Mouse (Mus musculus): ENCODE data around the gene Slc13a4. TPM values are rescaled to one million over a fixed set of nuclear protein-coding genes. Genes with fewer than 3 reads are reported as not detected.

The Slc13a4 gene
- polyA plus RNA-seq, 1 experiment from 2014 or later: 0.20 TPM

DNA sequence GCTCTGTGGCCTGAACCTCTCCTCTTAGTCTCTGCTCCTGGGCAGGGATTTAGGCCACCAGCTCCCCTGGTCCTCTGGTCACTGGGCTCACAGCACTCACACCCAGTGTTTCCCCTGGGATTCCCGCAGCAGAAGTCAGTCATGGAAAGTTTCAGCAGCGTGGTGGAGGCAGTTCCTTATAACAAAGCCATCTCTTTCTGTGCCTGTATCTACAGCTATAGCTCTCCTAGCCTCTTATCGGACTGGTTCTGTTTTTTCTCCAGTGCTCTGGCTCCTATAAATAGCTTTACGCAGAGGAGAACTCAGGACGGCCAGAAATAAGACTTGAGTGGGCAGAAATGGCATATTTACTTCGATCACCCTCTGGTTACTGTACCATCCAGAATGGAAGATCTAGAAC, 9.6 kb downstream of the Slc13a4 start:
- no peaks in the 10 kb centered on the region for H3K36me3 ChIP-seq
- no peak for ATAC-seq (ENCODE audit: insufficient number of reproducible peaks, low FRiP score, low TSS enrichment, low read depth)

DNA sequence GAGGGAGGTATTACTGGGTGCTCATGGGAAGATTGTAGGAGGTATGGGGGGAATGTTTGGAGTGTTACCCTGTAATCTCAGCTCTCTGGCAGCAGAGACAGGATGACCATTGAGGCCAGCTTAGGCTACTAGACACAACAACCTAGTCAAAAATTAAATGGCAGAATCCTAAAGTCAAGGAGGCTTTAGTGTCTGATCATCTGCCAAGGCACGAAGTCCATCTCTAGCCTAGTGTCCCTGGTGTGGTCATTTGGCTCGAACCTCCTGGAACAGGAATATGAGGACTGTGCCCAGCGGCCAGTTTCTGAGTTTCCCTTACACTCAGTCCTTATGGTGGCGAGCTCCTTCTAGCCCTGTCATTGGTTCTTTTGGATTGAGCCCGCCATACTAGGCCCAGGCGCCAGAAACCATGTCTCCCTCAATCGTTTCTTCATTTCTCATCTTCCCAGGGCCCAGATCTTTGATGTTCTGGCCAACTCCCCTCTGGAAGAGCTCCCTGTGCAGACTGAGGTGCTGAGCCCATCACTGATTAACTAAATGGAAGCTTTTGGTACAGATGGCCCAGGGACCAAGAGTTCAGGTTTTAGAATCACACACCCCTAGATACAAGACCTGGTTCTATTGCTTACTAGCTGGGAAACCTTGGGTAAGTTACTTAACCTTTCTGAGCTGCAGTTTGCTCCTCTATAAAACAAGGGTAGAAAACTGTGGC, 10.3 kb downstream of the Slc13a4 start:
- Histone ChIP-seq H3K27me3 (no peaks in the 10 kb centered on the region), H3K4me1 (0 out of 2 replicates have a peak, but pooled peaks cover 9% of the 10 kb centered on the region), H3K9me3 (no peaks in the 10 kb centered on the region), H3K36me3 (no peaks in the 10 kb centered on the region), H3K4me2 (no peak overlapping the region), H3K9ac (no peak overlapping the region), H3K27ac (no peak overlapping the region), H3K4me3 (no peak overlapping the region)
- ATAC-seq (ENCODE audit: insufficient number of reproducible peaks, low FRiP score, low TSS enrichment, low read depth): no peak
- WGBS: 90% methylated on average over 7 of the region's 7 CpGs

More for the DNA sequence above, 9.6 kb downstream of the Slc13a4 start:
- 65% methylated on average over 6 of the region's 6 CpGs for WGBS
- H3K27me3 ChIP-seq: no peaks in the 10 kb centered on the region
- H3K4me3 ChIP-seq: no peak overlapping the region
- H3K9me3 ChIP-seq: no peaks in the 10 kb centered on the region
- H3K9ac ChIP-seq: no peak overlapping the region
- H3K4me1 ChIP-seq: 0 out of 2 replicates have a peak, but pooled peaks cover 9% of the 10 kb centered on the region
- H3K27ac ChIP-seq: no peak overlapping the region
- H3K4me2 ChIP-seq: no peak overlapping the region

DNA sequence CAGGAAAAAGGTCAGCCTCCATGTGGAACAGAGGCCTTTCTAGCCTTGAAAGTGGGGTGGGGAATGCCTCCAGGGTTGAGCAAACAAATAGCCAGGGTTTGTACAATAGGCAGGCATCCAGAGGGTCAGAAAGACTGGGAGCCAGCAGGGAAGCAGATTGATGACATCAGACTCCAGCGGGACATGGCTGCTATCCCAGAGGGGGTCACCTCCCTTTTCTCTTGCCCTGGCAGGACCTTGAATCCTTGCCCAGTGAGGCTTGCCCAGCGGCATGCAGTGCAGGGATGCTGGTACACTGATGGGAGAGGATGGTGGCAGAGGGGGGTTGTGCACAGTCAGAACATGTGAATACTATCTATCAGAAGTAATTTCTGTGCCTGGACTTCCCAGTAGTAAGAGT, 10.9 kb downstream of the Slc13a4 start:
- Histone ChIP-seq H3K4me2 (no peak overlapping the region), H3K4me3 (no peak overlapping the region), H3K4me1 (0 out of 2 replicates have a peak, but pooled peaks cover 9% of the 10 kb centered on the region), H3K27ac (no peak overlapping the region), H3K9me3 (no peaks in the 10 kb centered on the region), H3K27me3 (no peaks in the 10 kb centered on the region), H3K36me3 (no peaks in the 10 kb centered on the region), H3K9ac (no peak overlapping the region)
- no peak for ATAC-seq (ENCODE audit: insufficient number of reproducible peaks, low FRiP score, low TSS enrichment, low read depth)
- WGBS: 82% methylated on average over 2 of the region's 2 CpGs

DNA sequence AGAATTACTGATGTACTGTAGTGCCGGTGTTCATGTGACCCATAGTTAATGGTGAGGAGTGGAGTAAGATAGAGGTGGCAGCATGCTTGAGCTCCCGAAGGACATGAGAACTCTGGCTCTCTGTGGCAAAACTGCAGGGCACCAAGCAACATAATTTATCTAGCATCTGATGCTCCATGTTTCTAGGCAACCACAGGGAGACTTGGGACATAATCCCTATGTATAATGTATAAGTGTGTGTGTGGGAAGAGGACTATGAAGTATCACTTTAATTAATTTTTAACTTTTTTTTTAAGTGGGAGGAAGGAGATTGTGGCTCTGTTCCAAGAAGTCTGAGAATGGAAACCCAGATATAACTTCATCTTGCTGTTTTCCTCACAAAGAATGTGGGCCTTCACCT, 13.0 kb downstream of the Slc13a4 start:
- Histone ChIP-seq H3K27ac (no peak overlapping the region), H3K4me2 (no peak overlapping the region), H3K4me3 (no peak overlapping the region), H3K9ac (no peak overlapping the region), H3K9me3 (no peaks in the 10 kb centered on the region), H3K36me3 (no peaks in the 10 kb centered on the region), H3K27me3 (no peaks in the 10 kb centered on the region), H3K4me1 (0 out of 2 replicates have a peak, but pooled peaks cover 9% of the 10 kb centered on the region)
- 86% methylated on average over 2 of the region's 2 CpGs for whole genome bisulfite sequencing
- ATAC-seq (ENCODE audit: insufficient number of reproducible peaks, low FRiP score, low TSS enrichment, low read depth): no peak

DNA sequence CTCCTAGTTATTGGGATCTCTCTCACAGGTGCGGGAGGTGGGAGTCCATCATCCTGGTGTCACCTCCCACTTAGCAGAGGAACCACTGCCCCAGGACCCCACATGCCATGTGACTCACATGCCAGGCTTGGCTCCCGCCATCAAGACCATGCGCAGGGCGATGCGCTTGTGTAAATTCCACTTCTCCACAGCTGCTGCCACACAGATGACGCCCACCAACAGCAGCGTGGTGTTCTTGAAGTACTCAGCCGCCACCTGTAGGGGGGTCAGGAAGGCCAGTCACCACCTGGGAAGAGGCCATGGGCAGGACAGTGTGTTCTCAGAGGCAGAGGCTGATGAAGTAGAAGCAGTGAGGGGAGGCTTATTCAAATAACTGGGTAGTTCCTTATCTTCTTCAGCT, 18.3 kb downstream of the Slc13a4 start:
- no peak overlapping the region for H3K4me3 ChIP-seq
- H3K27ac ChIP-seq: no peak overlapping the region
- H3K4me1 ChIP-seq: peaks cover 18% of the 10 kb centered on the region
- H3K9me3 ChIP-seq: no peaks in the 10 kb centered on the region
- 86% methylated on average over 8 of the region's 8 CpGs for WGBS
- no peak overlapping the region for H3K4me2 ChIP-seq
- no peaks in the 10 kb centered on the region for H3K27me3 ChIP-seq
- H3K9ac ChIP-seq: no peak overlapping the region
- no peak for ATAC-seq (ENCODE audit: insufficient number of reproducible peaks, low FRiP score, low TSS enrichment, low read depth)
- H3K36me3 ChIP-seq: no peaks in the 10 kb centered on the region

DNA sequence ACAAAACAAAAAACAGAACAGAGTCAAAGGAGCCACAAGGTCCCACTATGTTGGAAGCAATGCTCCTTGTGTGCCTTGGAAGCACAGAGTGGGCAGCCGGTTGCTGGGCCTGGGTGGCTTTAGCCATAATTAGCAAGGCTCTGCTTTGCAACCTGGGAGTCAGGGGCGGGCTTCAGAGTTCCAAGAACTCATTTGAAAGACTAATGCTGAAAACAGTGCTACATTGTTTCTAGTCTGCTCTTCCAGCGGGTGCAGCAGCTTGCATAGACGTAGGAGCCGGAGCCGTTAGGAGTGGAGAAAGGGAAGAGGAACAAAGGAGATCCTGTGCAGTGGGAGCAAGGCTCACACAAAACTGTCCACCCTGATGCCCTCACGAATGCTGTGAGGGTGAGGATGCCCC, 19.0 kb downstream of the Slc13a4 start:
- H3K9ac ChIP-seq: no peak overlapping the region
- ATAC-seq (ENCODE audit: insufficient number of reproducible peaks, low FRiP score, low TSS enrichment, low read depth): no peak
- 0 out of 2 replicates have a peak overlapping the region, but pooled peaks have one; percentile 43 for H3K27ac ChIP-seq
- H3K36me3 ChIP-seq: no peaks in the 10 kb centered on the region
- WGBS: 53% methylated on average over 7 of the region's 7 CpGs
- peaks cover 18% of the 10 kb centered on the region for H3K4me1 ChIP-seq
- H3K27me3 ChIP-seq: no peaks in the 10 kb centered on the region
- no peak overlapping the region for H3K4me2 ChIP-seq
- no peaks in the 10 kb centered on the region for H3K9me3 ChIP-seq
- no peak overlapping the region for H3K4me3 ChIP-seq

DNA sequence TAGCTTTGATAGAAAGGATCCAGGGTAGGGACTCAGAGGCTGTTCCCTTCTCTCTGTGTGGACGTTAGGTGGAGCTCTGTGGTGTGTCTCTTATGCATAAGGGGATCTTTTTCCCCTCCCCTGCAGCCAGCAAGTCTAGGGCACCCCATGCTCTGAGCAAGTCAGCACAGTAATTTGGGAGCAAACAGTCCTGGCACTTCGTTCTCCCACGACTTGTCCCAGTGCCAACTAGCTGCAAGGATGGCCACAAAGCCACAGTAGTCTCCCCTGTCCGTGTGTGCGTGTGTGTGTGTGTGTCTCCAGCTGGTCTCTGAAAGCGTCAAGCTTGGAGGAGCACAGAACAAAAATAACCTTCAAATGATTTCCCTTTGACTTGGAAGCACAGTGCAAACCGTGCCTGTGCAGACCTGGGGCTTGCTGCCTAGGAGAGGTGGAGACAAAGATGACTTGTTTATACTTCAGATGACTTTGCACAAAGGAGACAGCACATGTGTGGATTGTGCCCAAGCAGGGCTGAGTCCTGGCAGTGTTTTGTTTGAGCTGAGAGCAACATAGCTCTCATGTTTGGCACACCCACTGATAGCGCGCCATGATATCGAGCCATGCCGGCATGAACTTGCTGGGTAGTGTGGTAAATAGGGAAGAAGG, 19.7 kb downstream of the Slc13a4 start:
- Histone ChIP-seq H3K27ac (peak overlapping the region; percentile 43; the same call in 1 of the 2 replicates), H3K9ac (no peak overlapping the region), H3K4me2 (no peak overlapping the region), H3K27me3 (no peaks in the 10 kb centered on the region), H3K9me3 (no peaks in the 10 kb centered on the region), H3K36me3 (no peaks in the 10 kb centered on the region), H3K4me1 (peaks cover 18% of the 10 kb centered on the region), H3K4me3 (no peak overlapping the region)
- 0 out of 2 replicates have a peak, but pooled peaks have one; percentile 30 for ATAC-seq (ENCODE audit: insufficient number of reproducible peaks, low FRiP score, low TSS enrichment, low read depth)
- 64% methylated on average over 11 of the region's 11 CpGs for WGBS

DNA sequence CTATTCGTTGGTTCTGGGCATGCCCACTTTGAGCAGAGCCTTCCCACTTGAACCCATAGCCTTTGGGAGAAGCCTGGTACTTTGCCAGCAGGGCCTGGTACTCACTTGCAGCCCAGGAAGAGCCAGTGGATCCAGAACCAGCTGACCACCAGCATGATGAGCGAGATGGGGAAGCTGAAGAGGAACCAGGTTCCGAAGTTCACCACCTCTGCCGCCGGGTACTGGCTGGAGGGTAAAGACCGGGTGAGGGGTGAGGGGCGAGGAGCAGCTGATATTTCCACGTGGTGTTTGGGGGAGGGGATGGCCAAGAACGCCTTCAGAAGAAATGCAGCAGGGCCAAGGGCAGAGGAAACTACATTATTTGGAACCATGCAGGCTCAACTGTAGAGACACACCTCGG, 28.6 kb downstream of the Slc13a4 start:
- 81% methylated on average over 10 of the region's 10 CpGs for WGBS
- Histone ChIP-seq H3K9me3 (no peaks in the 10 kb centered on the region), H3K9ac (no peak overlapping the region), H3K27ac (no peak overlapping the region), H3K27me3 (no peaks in the 10 kb centered on the region), H3K4me1 (no peaks in the 10 kb centered on the region), H3K36me3 (no peaks in the 10 kb centered on the region), H3K4me2 (no peak overlapping the region), H3K4me3 (no peak overlapping the region)
- ATAC-seq (ENCODE audit: insufficient number of reproducible peaks, low FRiP score, low TSS enrichment, low read depth): no peak

DNA sequence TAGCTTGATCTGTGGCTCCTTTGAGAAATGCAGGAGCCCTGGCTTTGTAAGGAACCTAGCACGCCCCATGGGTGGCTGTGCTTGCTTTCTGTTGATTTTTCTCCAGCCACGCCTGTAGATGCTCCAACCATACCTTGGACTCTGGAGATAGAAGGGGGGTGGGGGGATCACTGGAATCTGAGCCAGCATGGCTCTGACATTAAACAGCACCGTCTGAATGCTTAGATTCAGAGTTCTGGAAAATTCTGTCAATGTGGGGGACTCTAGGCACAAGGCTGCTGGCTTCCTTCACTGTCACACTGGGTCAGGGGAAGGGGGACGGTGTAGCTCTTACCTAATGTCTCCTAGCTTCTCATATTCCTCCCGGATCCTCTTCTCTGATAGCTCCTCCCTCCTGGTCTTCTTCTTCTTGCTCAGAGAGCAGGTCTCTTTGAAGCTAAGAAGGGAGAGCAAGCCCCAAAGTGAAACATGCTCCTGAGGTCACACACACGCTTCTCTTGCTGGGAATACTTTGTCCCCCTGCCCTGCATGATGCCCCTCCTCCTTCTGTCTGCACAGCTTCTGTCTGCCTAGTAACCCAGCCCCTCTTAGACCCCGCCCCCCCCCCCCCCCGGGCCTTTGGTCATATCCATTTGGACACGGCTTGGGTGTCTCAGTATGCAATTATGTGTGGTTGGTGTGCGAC, 29.9 kb downstream of the Slc13a4 start:
- H3K27ac ChIP-seq: no peak overlapping the region
- no peaks in the 10 kb centered on the region for H3K27me3 ChIP-seq
- no peak overlapping the region for H3K4me3 ChIP-seq
- H3K9me3 ChIP-seq: no peaks in the 10 kb centered on the region
- H3K36me3 ChIP-seq: no peaks in the 10 kb centered on the region
- H3K9ac ChIP-seq: no peak overlapping the region
- no peak for ATAC-seq (ENCODE audit: insufficient number of reproducible peaks, low FRiP score, low TSS enrichment, low read depth)
- WGBS: 52% methylated on average over 10 of the region's 10 CpGs
- no peaks in the 10 kb centered on the region; the same call in 1 of the 2 replicates for H3K4me1 ChIP-seq
- no peak overlapping the region for H3K4me2 ChIP-seq

DNA sequence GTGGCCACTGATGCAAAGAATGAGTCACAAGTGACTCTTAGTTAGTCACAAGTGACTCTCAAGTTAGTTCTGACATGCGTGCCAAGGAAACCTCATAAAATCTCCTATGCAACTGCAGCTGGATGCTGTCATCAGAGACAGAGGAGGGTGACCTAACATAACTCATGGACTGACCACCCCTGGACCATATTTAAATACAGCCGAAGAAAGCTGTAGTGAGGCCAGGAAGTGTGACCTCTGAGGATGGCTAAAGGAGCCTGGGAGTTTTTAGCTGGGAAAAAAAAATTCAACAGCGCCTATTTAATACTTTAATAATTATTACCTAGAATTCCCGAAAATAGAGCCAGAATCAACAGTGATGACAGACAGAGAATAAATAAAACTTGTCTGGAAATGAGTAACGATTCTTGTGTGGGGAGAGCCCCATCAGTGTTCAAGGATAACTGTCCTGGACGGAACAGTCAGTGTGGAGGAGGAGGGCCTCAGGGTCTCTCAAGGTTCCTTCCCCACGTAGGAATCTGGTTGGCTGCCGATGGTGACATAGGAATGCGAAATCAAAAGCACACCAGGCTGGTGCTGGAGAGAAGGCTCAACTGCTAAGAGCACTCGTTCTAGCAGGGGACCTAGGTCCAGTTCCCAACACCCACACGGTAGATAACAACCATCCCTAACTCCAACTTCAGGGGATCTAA, 34.4 kb downstream of the Slc13a4 start:
- no peak for ATAC-seq (ENCODE audit: insufficient number of reproducible peaks, low FRiP score, low TSS enrichment, low read depth)
- no peaks in the 10 kb centered on the region; the same call in 1 of the 2 replicates for H3K4me1 ChIP-seq
- H3K4me3 ChIP-seq: no peak overlapping the region
- H3K27me3 ChIP-seq: no peaks in the 10 kb centered on the region
- no peak overlapping the region for H3K9ac ChIP-seq
- H3K27ac ChIP-seq: no peak overlapping the region
- no peaks in the 10 kb centered on the region for H3K36me3 ChIP-seq
- no peak overlapping the region for H3K4me2 ChIP-seq
- WGBS: 52% methylated on average over 11 of the region's 11 CpGs
- H3K9me3 ChIP-seq: no peaks in the 10 kb centered on the region

DNA sequence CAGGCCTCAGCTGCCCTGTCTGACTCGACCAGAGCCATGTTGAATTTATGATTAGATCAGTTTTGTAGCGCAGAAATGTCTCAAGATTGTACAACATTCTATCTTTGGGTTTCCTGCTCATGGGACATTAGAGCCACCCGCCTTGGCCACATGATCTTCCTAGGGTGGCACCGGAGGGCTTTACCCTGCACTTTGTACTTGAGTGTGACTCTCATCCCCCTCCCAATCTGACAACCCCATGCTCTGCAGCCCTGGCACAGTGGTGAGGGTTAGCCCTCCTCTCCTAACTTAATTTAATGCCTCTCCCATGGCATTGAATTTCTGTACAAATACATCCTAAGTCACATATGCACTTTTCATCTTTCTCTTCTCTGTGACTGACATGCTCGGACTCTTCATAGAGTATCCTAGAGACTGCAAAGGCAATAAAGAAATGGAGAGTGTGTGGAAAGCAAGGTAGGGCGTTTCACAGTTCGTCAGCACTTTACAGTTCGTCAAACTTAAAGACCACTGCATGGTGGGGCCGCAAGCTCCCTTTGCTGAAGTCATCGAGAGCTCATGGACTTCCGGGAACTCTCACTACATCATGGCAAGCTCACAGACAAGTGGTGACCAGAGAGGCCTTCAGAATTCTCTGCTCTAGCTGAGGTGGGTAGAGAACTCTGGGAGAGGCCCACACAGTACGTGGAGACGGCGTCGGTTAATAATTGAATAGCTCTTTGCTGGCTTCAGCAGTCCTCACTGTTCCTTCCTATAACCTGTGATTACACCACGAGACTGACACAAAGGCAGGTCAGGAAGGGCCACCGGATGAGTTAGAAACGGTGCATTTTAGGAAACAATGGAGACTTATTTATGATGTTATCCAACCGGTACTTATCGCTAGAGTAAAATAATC, 35.8 kb downstream of the Slc13a4 start:
- H3K36me3 ChIP-seq: no peaks in the 10 kb centered on the region
- H3K27me3 ChIP-seq: no peaks in the 10 kb centered on the region
- no peak for ATAC-seq (ENCODE audit: insufficient number of reproducible peaks, low FRiP score, low TSS enrichment, low read depth)
- no peak overlapping the region for H3K9ac ChIP-seq
- no peak overlapping the region for H3K4me2 ChIP-seq
- WGBS: 83% methylated on average over 20 of the region's 20 CpGs
- no peaks in the 10 kb centered on the region for H3K9me3 ChIP-seq
- no peaks in the 10 kb centered on the region; the same call in 1 of the 2 replicates for H3K4me1 ChIP-seq
- no peak overlapping the region for H3K27ac ChIP-seq
- H3K4me3 ChIP-seq: no peak overlapping the region
